Mouse (Mus musculus) spleen, postnatal 10 days (tissue): ENCODE data around the gene Ntn4.
"Not testable (repeated sequence)": the region's sequence is repeated elsewhere in the genome, so short reads cannot be mapped to it uniquely, and the experiment has no call there.

ENCODE experiments used
- DNase-seq, 2 experiments: peaks; one replicate each; pipeline ENCODE4 v3.0.0; 2021 to 2022; ENCODE audit warnings: low spot score in 2 of 2

The Ntn4 gene

DNA sequence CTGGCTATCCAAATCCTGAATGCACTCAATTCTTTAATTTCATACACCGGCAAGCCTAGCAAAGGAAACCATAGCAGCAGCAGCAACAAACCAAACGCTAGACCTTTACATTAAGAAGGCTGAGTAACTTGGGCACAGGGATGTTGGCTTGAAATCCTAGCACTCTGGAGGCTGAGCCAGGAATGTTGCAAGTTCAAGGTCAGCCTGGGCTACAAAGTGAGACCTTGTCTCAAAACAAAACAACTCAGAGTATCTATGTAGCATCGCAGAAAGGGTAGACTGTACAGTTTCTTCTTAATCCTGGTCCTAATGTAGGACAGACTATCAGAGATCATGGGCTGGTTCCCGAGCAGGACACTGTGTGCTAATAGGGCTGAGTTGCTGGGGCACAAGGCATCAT lies 43.4 kb downstream of the Ntn4 start:
- DNase-seq, result no peak

- DNase-seq, result not testable (repeated sequence)
Measured at GRCm38 (mm10) chr10:93685416-93685815, 44.9 kb downstream of the Ntn4 start.

GRCm38 (mm10) chr10:93686579-93686978 lies 46.1 kb downstream of the Ntn4 start:
- no peak for DNase-seq

DNA sequence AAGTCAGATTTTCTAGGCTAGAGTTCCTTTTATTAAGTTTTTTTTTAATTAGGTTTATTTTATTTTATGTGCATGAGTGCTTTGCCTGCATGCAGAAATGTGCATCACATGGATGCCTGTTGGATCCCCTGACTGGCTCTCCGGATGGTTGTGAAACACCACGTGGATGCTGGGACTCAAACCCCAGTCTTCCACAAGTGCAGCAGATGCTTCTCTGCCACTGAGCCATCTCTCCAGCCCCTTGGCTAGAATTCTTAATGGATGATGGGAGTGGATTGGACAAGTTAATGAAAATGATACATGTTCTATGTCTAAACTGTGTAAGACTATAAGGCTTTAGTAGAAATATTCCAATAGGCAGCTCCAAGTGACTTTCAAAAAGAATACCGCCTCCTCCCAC lies 47.3 kb downstream of the Ntn4 start:
- DNase-seq, result no peak

DNA sequence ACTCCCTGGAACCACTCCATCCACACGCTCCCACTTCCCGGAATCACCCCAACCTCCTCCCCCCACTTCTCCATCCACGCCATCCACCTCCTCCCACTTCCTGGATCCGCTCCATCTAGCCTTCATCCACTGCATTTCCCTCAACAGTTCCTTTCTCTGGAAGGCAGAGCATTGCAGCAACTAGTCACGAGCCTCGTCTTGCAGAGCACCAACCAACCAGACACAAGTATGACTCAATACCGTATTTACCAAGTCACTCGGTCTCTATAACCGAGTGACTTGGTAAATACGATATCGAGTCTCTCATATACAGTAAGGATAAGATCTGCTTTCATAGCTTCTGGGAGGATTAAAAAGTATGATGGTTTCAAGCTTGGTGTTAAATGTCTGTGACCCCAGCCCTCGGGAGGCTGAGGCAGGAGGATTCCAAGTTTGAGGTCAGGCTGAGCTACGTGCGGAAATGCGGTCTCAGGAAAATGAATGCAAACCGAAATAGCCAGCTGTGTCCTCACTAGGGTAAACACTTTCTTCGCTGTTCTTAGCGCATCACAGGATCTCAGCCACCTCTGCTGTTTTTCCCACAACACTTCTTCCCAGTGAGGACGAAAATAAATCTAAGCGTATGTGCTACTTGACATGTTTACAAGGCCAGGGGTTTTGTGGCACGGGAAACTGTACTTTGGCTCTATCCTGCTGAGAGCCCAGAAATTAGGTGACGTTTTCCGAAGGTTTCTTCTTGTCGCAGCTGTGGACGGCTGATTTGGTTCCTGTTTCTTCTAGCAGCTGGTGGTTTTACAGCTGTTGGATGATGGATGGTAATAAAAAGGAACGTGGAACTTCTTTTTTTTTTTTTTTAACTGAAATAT lies 48.1 kb downstream of the Ntn4 start:
- peak in 1 of 2 experiments; percentile 28 for DNase-seq

DNA sequence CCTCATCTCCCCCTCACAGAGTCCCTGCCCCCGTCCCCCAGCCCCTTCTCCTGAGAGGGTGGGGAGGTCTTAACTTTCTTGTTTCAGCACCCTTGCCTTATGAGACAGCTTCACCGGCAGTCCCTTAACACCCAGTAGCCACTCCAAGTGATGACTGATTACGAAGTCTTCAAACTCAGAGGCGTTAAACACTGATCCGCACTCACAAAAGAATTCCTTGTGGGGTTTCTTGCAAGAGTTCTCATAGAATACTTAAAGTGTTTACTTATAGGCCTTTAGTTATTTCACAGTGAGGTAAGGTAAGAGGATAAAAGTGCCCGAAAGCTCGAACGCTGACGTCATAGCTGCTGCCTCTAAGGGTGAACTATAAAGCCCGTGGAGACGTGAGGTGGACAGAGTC lies 50.9 kb downstream of the Ntn4 start:
- DNase-seq, result no peak

DNA sequence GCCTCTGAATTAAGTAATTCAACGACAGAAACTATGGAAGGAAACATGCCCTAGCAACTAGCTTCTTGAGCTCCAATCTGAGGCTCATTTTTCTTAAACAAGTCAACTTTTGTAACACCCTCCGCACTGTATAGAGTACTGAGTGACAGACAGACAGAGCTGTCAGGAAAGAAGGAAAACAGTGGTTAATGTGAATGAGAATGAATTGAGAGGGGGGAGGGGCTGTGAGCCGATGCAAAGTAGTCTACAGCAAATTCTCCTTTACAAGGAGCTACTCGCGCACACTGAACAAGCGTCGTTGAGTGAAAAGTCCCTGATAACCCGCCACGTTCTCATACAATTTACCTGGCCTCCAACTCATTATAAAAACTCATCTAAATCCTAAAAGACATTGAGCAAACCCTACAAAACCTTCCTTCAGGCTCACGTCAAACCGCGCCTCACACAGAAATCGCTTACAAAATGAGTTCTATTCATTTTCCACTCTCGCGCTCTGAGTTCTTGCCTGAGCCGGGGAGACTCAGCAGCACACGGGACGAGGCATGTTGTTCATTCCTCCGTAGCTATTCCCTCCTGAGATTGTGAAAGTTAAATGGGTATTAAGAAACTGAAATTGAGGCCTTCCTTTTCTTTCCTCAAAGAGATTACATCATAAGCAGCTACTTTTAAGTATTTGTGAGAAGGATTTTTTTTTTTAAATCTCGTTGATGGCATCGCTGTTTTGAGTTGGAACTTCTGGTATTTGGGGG lies 54.7 kb downstream of the Ntn4 start:
- no peak for DNase-seq

DNA sequence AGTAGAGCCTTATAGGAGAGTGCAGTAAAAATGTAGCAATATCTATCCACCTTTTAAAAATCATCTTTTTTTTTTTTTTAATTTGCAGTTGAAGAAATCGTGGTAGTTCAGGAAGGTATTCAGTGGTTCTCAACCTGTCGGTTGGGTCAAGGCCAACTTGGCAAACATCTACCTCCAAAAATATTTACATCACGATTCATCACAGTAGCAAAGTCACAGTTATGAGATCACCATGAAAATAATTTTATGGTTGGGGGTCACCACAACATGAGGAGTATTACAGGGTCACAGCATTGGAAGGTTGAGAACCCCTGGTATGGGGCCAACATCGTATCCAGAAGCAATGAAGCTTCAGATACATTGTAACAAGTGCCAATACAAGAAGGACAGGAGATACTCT lies 55.5 kb downstream of the Ntn4 start:
- no peak for DNase-seq

- no peak for DNase-seq
Measured at GRCm38 (mm10) chr10:93697866-93698483, 57.5 kb downstream of the Ntn4 start.

DNA sequence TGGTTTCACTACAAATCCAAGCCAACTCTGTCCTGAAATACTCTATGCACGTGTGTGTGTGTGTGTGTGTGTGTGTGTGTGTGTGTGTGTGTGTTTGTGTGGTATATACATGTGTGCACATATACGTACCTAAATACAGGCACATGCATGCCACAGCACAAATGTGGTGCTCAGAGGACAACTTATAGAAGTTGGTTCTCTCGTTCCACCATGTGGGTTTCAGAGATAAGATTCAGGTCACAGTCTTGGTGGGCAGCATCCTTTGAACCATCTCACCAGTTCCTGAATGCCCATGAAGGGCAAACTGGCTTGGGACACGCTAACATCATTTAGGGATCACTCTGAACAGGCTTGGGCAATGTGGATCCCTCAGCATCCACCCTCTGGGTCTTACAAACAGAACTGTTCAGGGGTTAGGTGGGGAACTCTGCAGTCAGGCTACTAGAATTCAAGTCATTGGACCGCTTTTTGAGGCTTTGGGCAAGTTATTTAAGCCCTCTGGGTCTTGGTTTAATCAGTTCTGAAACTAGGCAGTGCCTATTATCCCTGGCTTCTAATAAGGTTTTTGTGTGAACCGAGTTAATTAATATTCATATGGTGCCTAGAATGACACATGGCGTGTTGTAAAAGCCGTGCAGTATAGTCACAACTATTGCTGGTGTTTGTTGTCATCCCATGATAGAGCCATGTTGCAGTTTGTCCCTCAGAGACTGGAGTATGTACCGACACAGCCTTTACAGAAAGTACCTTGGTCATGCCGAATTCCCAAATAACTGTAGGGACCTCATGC lies 59.4 kb downstream of the Ntn4 start:
- no peak for DNase-seq

DNA sequence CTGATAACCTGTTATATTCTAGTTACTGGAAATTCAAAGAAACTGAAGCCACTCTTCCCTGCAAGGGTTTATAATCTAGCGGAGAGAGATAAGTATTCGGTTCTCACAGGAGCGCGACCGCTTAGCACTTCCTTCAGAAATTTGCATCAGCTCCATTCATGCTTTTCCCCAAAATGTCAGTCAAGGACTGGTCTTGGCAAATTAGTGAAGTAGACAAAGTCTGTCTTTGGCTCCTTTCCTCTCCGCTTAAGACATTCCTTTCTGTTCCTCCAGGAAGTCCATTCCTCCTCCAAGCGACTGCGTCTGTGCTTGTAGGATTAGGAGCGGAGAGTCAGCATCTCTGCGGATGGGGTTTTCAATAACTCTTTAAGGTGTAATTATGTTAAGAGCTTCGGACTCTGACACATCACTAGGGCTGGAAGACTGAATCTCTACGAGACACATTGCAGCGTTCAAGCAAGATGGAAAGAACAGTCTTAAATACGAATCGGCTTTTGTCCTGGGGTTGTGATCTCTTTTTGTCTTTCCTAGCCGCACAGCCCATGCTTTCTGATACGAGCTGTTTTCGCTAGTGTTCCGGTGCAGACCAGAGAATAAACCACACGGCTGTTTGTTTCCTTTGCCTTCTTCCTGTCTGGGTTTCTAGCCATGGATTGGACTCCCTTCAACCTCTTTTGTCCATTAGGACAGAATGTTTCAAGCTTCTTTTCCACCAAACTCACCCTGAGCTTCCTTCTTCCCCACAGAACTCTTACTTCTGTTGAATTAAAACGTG lies 60.3 kb downstream of the Ntn4 start:
- no peak for DNase-seq

GRCm38 (mm10) chr10:93703946-93704345 lies 63.5 kb downstream of the Ntn4 start:
- DNase-seq, result no peak

DNA sequence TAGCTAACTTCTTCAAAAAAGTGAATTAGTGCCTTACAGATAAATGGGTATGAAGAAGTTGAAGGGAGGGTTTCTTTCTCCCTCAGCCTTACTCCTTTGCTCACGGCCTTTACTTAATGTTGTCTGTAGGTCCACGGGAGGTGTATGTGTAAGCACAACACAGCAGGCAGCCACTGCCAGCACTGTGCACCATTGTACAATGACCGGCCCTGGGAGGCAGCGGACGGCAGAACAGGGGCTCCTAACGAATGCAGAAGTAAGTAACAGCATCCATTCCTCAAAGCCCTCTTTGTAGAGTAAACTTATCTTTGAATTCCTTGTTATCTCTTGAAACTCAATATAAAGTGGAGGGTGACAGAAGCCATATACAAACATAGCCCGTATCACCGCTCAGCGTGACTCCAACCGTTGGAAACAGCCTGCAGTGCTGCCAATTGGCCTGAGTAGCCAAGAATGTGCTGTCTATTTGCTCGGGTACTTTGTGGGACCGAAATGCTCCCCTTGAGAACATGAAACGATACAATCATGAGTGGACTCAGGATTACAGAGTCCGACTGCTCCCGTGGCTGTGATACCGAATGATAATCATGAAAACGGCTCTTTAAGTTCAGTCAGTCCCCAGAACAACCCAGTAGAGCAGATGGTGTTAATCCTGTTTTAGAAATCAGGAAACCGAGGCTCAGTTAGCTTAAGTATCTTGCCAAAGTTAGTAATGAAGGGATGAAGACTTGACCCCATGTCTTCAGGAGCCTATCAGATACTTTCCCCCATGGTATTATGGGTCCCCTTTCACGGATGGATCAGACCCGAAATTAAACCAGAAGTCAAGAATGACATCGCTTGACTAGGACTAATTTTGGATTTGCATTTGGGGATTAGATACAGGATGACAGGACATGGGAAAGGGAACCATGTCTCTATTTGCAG lies 66.9 kb downstream of the Ntn4 start:
- DNase-seq, result no peak

- DNase-seq, result no peak
Measured at GRCm38 (mm10) chr10:93708076-93708473, 67.6 kb downstream of the Ntn4 start.

GRCm38 (mm10) chr10:93708515-93708914 lies 68.0 kb downstream of the Ntn4 start:
- no peak for DNase-seq

DNA sequence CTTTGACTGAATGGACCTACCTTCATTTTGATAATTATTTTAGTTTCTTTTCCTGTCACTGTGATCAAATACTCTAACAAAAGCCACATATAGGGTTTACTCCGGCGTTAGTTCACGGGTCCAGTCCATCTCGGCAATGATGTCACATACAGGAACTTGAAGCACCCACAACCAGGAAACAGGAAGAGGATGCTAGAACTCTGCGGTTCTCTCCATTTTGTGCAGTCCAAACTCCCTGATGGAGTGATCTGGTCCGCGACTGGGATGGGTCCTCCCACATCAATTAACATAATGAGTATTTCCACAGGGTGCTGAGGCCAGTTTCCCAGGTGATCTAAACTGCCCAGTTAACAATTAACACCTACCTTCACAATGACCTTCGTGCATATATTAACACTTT lies 69.1 kb downstream of the Ntn4 start:
- DNase-seq, result no peak

DNA sequence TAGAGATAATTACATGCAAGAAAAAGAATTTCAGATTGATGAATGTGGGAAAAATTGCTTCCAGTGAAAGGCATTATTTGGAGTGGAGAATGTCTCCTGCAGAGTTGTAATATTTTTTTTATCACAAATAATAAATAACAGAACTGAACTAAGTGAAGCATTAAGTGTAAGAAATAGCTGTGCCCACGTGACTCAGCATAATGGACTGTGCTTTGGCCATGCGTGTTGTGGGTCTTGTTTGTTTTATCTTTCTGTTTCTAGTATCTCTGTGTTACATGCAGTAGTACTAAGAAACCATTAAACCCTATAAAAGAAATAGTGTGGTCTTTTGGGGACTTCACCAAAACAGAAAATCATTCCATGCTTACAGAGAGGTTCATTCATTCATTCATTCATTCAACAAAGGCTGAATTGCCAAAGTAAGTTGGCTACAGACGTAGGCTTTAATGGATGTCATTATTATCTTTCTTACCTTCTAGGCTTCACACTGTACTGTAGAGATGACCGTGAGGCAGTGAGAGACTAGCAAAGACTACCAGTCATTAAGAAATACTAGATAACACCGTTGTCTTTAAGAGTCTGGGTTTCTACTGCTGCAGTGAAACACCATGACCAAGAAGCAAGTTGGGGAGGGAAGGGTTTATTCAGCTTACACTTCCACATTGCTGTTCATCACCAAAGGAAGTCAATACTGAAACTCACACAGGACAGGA lies 81.3 kb downstream of the Ntn4 start:
- DNase-seq, result no peak

- DNase-seq, result no peak
Measured at GRCm38 (mm10) chr10:93723942-93724542, 83.6 kb downstream of the Ntn4 start.

GRCm38 (mm10) chr10:93728131-93728530 lies 87.7 kb downstream of the Ntn4 start:
- DNase-seq, result no peak
